Mouse (Mus musculus): ENCODE data around the gene Gm9507. TPM values are rescaled to one million over a fixed set of nuclear protein-coding genes. Genes with fewer than 3 reads are reported as not detected.
"Not testable (repeated sequence)": the region's sequence is repeated elsewhere in the genome, so short reads cannot be mapped to it uniquely, and the experiment has no call there.

The Gm9507 gene
- total RNA-seq, 2 experiments from 2014 or later: not detected

DNA sequence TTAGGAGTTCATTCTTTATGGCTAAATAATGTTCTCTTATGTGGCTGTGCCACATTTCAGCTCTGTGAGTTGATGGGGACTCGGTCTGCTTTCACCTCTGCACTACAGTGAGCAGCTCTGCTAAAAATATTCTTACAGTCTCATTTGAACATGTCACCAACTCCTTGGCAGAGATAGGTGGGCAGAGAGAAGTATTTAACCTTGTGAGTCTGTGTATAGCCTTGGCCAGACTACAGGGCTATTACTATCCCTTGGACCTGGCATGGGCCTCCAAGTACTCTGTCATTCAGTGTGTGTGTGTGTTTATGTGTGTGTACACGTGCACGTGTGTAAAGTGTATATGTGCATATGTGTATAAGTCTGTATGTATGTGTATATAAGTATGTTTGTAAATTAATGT, 28.2 kb downstream of the Gm9507 start:
- DNase-seq (ENCODE audit: extremely low spot score in 1 of 2, low spot score in 2 of 2); intact Hi-C loops (cut with DNase I): not testable (repeated sequence)

DNA sequence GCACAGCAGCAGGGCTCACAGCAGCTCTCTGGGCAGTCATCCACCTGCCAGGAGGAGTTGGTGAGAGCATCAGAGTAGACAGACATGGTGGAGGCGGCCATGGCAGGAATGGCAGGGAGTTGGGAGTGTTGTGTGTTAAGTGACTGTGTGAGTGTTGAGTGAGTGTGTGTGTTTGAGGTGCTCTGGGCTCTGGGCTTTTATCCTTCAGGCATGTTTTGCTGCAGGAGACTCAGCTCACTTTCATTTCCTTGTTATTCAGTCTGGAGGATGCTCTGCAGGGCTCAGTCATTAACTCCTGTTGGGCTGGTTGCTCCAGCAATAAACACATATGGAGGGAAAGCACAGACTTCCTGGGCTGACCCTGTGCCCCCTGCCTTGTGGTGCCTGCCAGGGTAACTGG, 29.2 kb downstream of the Gm9507 start, which contains the start of gene Gm3250:
Gm3250 (minus strand) TSS at position 101 of the 400 bp plus-strand sequence.
- DNase-seq (ENCODE audit: extremely low spot score in 1 of 2, low spot score in 2 of 2); intact Hi-C loops (cut with DNase I): not testable (repeated sequence)

DNA sequence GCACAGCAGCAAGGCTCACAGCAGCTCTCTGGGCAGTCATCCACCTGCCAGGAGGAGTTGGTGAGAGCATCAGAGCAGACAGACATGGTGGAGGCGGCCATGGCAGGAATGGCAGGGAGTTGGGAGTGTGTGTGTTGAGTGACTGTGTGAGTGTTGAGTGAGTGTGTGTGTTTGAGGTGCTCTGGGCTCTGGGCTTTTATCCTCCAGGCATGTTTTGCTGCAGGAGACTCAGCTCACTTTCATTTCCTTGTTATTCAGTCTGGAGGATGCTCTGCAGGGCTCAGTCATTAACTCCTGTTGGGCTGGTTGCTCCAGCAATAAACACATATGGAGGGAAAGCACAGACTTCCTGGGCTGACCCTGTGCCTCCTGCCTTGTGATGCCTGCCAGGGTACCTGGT, 34.8 kb downstream of the Gm9507 start, which contains the start of gene Gm7138:
Gm7138 (minus strand) TSS at position 101 of the 400 bp plus-strand sequence.
- DNase-seq (ENCODE audit: extremely low spot score in 1 of 2, low spot score in 2 of 2); intact Hi-C loops (cut with DNase I): not testable (repeated sequence)

DNA sequence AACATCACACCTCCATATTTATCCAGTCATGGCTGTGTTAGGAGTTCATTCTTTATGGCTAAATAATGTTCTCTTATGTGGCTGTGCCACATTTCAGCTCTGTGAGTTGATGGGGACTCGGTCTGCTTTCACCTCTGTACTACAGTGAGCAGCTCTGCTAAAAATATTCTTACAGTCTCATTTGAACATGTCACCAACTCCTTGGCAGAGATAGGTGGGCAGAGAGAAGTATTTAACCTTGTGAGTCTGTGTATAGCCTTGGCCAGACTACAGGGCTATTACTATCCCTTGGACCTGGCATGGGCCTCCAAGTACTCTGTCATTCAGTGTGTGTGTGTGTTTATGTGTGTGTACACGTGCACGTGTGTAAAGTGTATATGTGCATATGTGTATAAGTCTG, 39.5 kb downstream of the Gm9507 start:
- DNase-seq (ENCODE audit: extremely low spot score in 1 of 2, low spot score in 2 of 2); intact Hi-C loops (cut with DNase I): not testable (repeated sequence)

DNA sequence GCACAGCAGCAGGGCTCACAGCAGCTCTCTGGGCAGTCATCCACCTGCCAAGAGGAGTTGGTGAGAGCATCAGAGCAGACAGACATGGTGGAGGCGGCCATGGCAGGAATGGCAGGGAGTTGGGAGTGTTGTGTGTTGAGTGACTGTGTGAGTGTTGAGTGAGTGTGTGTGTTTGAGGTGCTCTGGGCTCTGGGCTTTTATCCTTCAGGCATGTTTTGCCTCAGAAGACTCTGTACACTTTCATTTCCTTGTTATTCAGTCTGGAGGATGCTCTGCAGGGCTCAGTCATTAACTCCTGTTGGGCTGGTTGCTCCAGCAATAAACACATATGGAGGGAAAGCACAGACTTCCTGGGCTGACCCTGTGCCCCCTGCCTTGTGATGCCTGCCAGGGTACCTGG, 40.4 kb downstream of the Gm9507 start, which contains the start of gene Gm3238:
Gm3238 (minus strand) TSS at position 101 of the 400 bp plus-strand sequence.
- DNase-seq (ENCODE audit: extremely low spot score in 1 of 2, low spot score in 2 of 2); intact Hi-C loops (cut with DNase I): not testable (repeated sequence)

DNA sequence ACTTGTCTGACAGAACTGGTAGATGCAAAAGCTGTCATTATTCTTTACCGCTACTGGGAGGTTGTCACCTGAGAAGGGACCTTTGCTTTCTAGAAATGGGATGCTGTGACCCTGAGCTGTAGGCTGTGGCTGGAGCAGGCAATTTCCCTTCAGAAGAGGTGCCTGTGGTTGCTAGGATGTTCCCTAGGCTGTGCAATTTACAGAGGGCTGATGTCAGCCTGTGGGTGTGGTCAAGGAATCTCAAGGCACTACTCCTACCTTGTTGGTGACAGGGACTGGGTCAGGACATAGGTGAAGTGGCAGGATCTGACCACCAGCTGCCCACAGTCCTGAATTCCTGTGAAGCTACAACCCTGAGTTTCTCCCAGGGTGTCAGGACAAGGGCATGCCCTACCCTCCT, 41.9 kb downstream of the Gm9507 start:
- DNase-seq (ENCODE audit: extremely low spot score in 1 of 2, low spot score in 2 of 2): no peak
- intact Hi-C loops (cut with DNase I): no loop called here

Other genes with a start within 250 kb of the Gm9507 start
- gene Pttg1ip, start 230.1 kb downstream of the Gm9507 start, total RNA-seq (2021): 10 to 100 TPM; 59.2 to 66.9 TPM
- gene Sumo3, start 205.7 kb downstream of the Gm9507 start, total RNA-seq (2021): 100 to 1,000 TPM; 142 to 154 TPM
- 10 to 100 TPM; 18.5 to 22.8 TPM for gene Gm49325, start 205.6 kb downstream of the Gm9507 start, total RNA-seq (2021)
- 10 to 100 TPM; 32.6 to 39.9 TPM for gene Ube2g2, start 189.6 kb downstream of the Gm9507 start, total RNA-seq (2021)
- gene Tspear, start 125.3 kb downstream of the Gm9507 start, total RNA-seq (2021): under 1 TPM in 1 of 2 experiments, not detected in 1; 0.18 TPM
- gene Gm19402, start 121.1 kb downstream of the Gm9507 start, total RNA-seq (2021): not detected
- not detected for gene Gm9508, start 114.6 kb downstream of the Gm9507 start, total RNA-seq (2021)
- not detected for gene Gm10272, start 105.2 kb downstream of the Gm9507 start, total RNA-seq (2021)
- not detected for gene Gm10024, start 100.4 kb downstream of the Gm9507 start, total RNA-seq (2021)
- not detected for gene Gm10142, start 96.0 kb downstream of the Gm9507 start, total RNA-seq (2021)
- not detected for gene Krtap12-1, start 91.2 kb downstream of the Gm9507 start, total RNA-seq (2021)
- gene Gm10100, start 85.4 kb downstream of the Gm9507 start, total RNA-seq (2021): not detected
- gene Gm18596, start 69.2 kb downstream of the Gm9507 start, total RNA-seq (2021): not detected
- not detected for gene Gm9736, start 60.5 kb downstream of the Gm9507 start, total RNA-seq (2021)
- not detected for gene Gm3233, start 52.2 kb downstream of the Gm9507 start, total RNA-seq (2021)
- not detected for gene Gm3238, start 40.5 kb downstream of the Gm9507 start, total RNA-seq (2021)
- not detected for gene Gm7138, start 34.9 kb downstream of the Gm9507 start, total RNA-seq (2021)
- gene Gm3250, start 29.3 kb downstream of the Gm9507 start, total RNA-seq (2021): not detected
- not detected for gene Gm7137, start 23.6 kb downstream of the Gm9507 start, total RNA-seq (2021)
- not detected for gene Gm9639, start 16.8 kb downstream of the Gm9507 start, total RNA-seq (2021)
- gene Gm19668, start 12.7 kb downstream of the Gm9507 start, total RNA-seq (2021): not detected
- not detected for gene Gm2696, start 2.8 kb upstream of the Gm9507 start, total RNA-seq (2021)
- not detected for gene Krtap10-4, start 15.3 kb upstream of the Gm9507 start, total RNA-seq (2021)
- gene Krtap10-10, start 24.1 kb upstream of the Gm9507 start, total RNA-seq (2021): not detected
- gene Gm36176, start 35.0 kb upstream of the Gm9507 start, total RNA-seq (2021): not detected
- gene Gm10318, start 41.0 kb upstream of the Gm9507 start, total RNA-seq (2021): not detected
- not detected for gene Gm3285, start 50.1 kb upstream of the Gm9507 start, total RNA-seq (2021)
- gene Lrrc3, start 90.7 kb upstream of the Gm9507 start, total RNA-seq (2021): 10 to 100 TPM; 31.7 to 33.5 TPM
- 10 to 100 TPM; 27.4 to 29.6 TPM for gene Trpm2, start 158.7 kb upstream of the Gm9507 start, total RNA-seq (2021)
- 10 to 100 TPM; 31.9 to 37.4 TPM for gene 1810043G02Rik, start 166.7 kb upstream of the Gm9507 start, total RNA-seq (2021)
- gene Pfkl, start 198.2 kb upstream of the Gm9507 start, total RNA-seq (2021): 10 to 100 TPM; 82.7 to 90.8 TPM
- gene Dnmt3l, start 230.1 kb upstream of the Gm9507 start, total RNA-seq (2021): under 1 TPM in 1 of 2 experiments, not detected in 1; 0.81 TPM
- under 1 TPM in 1 of 2 experiments, not detected in 1; 0.28 TPM for gene Aire, start 231.8 kb upstream of the Gm9507 start, total RNA-seq (2021)